13 mouse cellular contexts compared by ENCODE assay signal in genomic region chr17:10635470-10635869, GRCm38 (mm10).
"Had no signal": no experiment of that assay in that cellular context is flagged by ENCODE, and none has a peak within 500 bp of the region (broad histone marks: within the 10 kb centered on the region; RNA-seq: fewer than 3 reads in every experiment).

No protein-coding gene starts in this region.

- H3K9ac ChIP-seq: intestine, embryonic 15.5 days; limb, embryonic 15.5 days; liver, embryonic 12.5 days; lung, embryonic 14.5 days; midbrain, embryonic 15.5 days; neural tube, embryonic 12.5 days; stomach, embryonic 15.5 days had no signal

- H3K4me3 ChIP-seq: intestine, embryonic 15.5 days; limb, embryonic 15.5 days; liver, embryonic 12.5 days; midbrain, embryonic 15.5 days; neural tube, embryonic 12.5 days; stomach, embryonic 15.5 days had no signal

- H3K4me1 ChIP-seq: intestine, embryonic 15.5 days; limb, embryonic 15.5 days; liver, embryonic 12.5 days; stomach, embryonic 15.5 days had no signal

- H3K27me3 ChIP-seq: intestine, embryonic 15.5 days; limb, embryonic 15.5 days; liver, embryonic 12.5 days; midbrain, embryonic 15.5 days; neural tube, embryonic 12.5 days; stomach, embryonic 15.5 days had no signal

- H3K4me2 ChIP-seq: intestine, embryonic 15.5 days; limb, embryonic 15.5 days; liver, embryonic 12.5 days; lung, embryonic 14.5 days; midbrain, embryonic 11.5 days; midbrain, embryonic 15.5 days; neural tube, embryonic 12.5 days; stomach, embryonic 15.5 days had no signal

- H3K36me3 ChIP-seq: intestine, embryonic 15.5 days; limb, embryonic 15.5 days; liver, embryonic 12.5 days; midbrain, embryonic 15.5 days; neural tube, embryonic 12.5 days; stomach, embryonic 15.5 days had no signal

- H3K9me3 ChIP-seq: intestine, embryonic 15.5 days; limb, embryonic 15.5 days; liver, embryonic 12.5 days; midbrain, embryonic 15.5 days; neural tube, embryonic 12.5 days; stomach, embryonic 15.5 days had no signal

- DNase-seq: layer of hippocampus, postnatal 36 days; lung, embryonic 14.5 days; lung, postnatal 10 days; lung, postnatal 4 days; thymus, adult 2 months; thymus, postnatal 25 days had no signal

- H3K27ac ChIP-seq: intestine, embryonic 15.5 days; limb, embryonic 15.5 days; liver, embryonic 12.5 days; midbrain, embryonic 15.5 days; neural tube, embryonic 12.5 days; stomach, embryonic 15.5 days had no signal

- ATAC-seq: intestine, embryonic 15.5 days; liver, embryonic 12.5 days; midbrain, embryonic 15.5 days had no signal
